26 mouse cellular contexts compared by ENCODE assay signal in genomic region chr15:59908300-59908699, GRCm38 (mm10).
A peak's percentile ranks its signal among the peaks of the same experiment; 100 is the strongest.
DNase-seq lines count a peak whose midpoint lies in the region; ATAC-seq and TF ChIP-seq lines count a peak whose summit lies in the region.
"Had no signal": no experiment of that assay in that cellular context is flagged by ENCODE, and none has a peak within 500 bp of the region (broad histone marks: within the 10 kb centered on the region; RNA-seq: fewer than 3 reads in every experiment).

No protein-coding gene starts in this region.

- H3ac ChIP-seq in C2C12 (ENCODE audit: control insufficient read depth, insufficient read length, low read depth), result no peak overlapping the region

- H3K4me1 ChIP-seq in midbrain, embryonic 15.5 days, result no peaks in the 10 kb centered on the region
- no peaks in the 10 kb centered on the region for H3K4me1 ChIP-seq in midbrain, embryonic 11.5 days (ENCODE audit: control insufficient read depth, insufficient read depth, low read length)
- peaks cover 26% of the 10 kb centered on the region for H3K4me1 ChIP-seq in limb, embryonic 10.5 days
- H3K4me1 ChIP-seq: forebrain, embryonic 15.5 days; heart, embryonic 10.5 days had no signal

- TF ChIP-seq CTCF in C2C12 (IDR thresholded peaks at IDR 0.05; ENCODE audit: control insufficient read depth, insufficient read depth, insufficient read length), result no peak

- H3K36me3 ChIP-seq in midbrain, embryonic 15.5 days (replicated peaks), result no peaks in the 10 kb centered on the region
- H3K36me3 ChIP-seq in midbrain, embryonic 11.5 days (ENCODE audit: control insufficient read depth, insufficient read depth, low read length), result no peaks in the 10 kb centered on the region
- no peaks in the 10 kb centered on the region for H3K36me3 ChIP-seq in C2C12 (ENCODE audit: control insufficient read depth, insufficient read depth)
- H3K36me3 ChIP-seq in limb, embryonic 10.5 days, result no peaks in the 10 kb centered on the region
- H3K36me3 ChIP-seq: forebrain, embryonic 15.5 days; heart, embryonic 10.5 days; heart, embryonic 13.5 days had no signal

- 79% methylated on average over 2 of the region's 2 CpGs for WGBS in midbrain, embryonic 15.5 days
- WGBS in midbrain, embryonic 11.5 days, result 78% methylated on average over 2 of the region's 2 CpGs
- 61% methylated on average over 2 of the region's 2 CpGs for WGBS in limb, embryonic 10.5 days

- H3K27me3 ChIP-seq in midbrain, embryonic 15.5 days (replicated peaks), result no peaks in the 10 kb centered on the region
- H3K27me3 ChIP-seq in midbrain, embryonic 11.5 days (ENCODE audit: control insufficient read depth, insufficient read depth, low read length), result no peaks in the 10 kb centered on the region
- no peaks in the 10 kb centered on the region for H3K27me3 ChIP-seq in C2C12 (ENCODE audit: control insufficient read depth, insufficient read depth, insufficient read length)
- no peaks in the 10 kb centered on the region for H3K27me3 ChIP-seq in limb, embryonic 10.5 days (ENCODE audit: low read depth, poor library complexity, severe bottlenecking)
- H3K27me3 ChIP-seq: forebrain, embryonic 15.5 days; heart, embryonic 13.5 days; Patski had no signal

- H3K9ac ChIP-seq in midbrain, embryonic 15.5 days, result no peak overlapping the region
- no peak overlapping the region for H3K9ac ChIP-seq in midbrain, embryonic 11.5 days (ENCODE audit: low read length)
- H3K9ac ChIP-seq: forebrain, embryonic 15.5 days; heart, embryonic 13.5 days; hindbrain, embryonic 14.5 days had no signal

- no peaks in the 10 kb centered on the region for H3K9me3 ChIP-seq in midbrain, embryonic 15.5 days
- no peaks in the 10 kb centered on the region for H3K9me3 ChIP-seq in midbrain, embryonic 11.5 days (ENCODE audit: control insufficient read depth, low read length)
- no peaks in the 10 kb centered on the region for H3K9me3 ChIP-seq in limb, embryonic 10.5 days (replicated peaks)
- H3K9me3 ChIP-seq: forebrain, embryonic 15.5 days; heart, embryonic 10.5 days; heart, embryonic 13.5 days had no signal

- no peak overlapping the region for H3K4me3 ChIP-seq in midbrain, embryonic 15.5 days
- no peak overlapping the region for H3K4me3 ChIP-seq in midbrain, embryonic 11.5 days (ENCODE audit: low read depth, low read length)
- no peak overlapping the region for H3K4me3 ChIP-seq in C2C12 (ENCODE audit: insufficient read depth, poor library complexity, severe bottlenecking)
- no peak overlapping the region for H3K4me3 ChIP-seq in limb, embryonic 10.5 days
- H3K4me3 ChIP-seq: forebrain, embryonic 15.5 days; heart, adult 2 months; heart, embryonic 10.5 days; heart, embryonic 13.5 days had no signal

- H3K27ac ChIP-seq in midbrain, embryonic 15.5 days, result no peak overlapping the region
- H3K27ac ChIP-seq in midbrain, embryonic 11.5 days (ENCODE audit: low read depth, low read length), result no peak overlapping the region
- H3K27ac ChIP-seq in limb, embryonic 10.5 days, result peak overlapping the region; percentile 42; the same call in 1 of the 2 replicates
- H3K27ac ChIP-seq: forebrain, embryonic 15.5 days; heart, adult 2 months; heart, embryonic 10.5 days; heart, embryonic 13.5 days; hindbrain, embryonic 14.5 days; hindbrain, postnatal 0 days had no signal

- H3K79me2 ChIP-seq in C2C12 (ENCODE audit: control insufficient read depth, insufficient read depth), result no peaks in the 10 kb centered on the region

- H3K4me2 ChIP-seq in midbrain, embryonic 15.5 days, result no peak overlapping the region
- H3K4me2 ChIP-seq in midbrain, embryonic 11.5 days, result no peak overlapping the region
- H3K4me2 ChIP-seq: forebrain, embryonic 15.5 days; heart, embryonic 13.5 days; hindbrain, embryonic 14.5 days had no signal

- no peaks in the 10 kb centered on the region for H3K79me3 ChIP-seq in C2C12 (ENCODE audit: low read depth)

- ATAC-seq in midbrain, embryonic 15.5 days (replicated peaks), result peak; percentile 48; the same call in 1 of the 2 replicates
- no peak for ATAC-seq in midbrain, embryonic 11.5 days (ENCODE audit: low FRiP score)
- ATAC-seq: forebrain, embryonic 15.5 days; hindbrain, postnatal 0 days; inflammation-experienced regulatory T-cells, adult 6 months; Patski had no signal

- peak; percentile 61 for DNase-seq in heart, adult 11 months
- DNase-seq in heart, adult 18-20 months, result no peak
- no peak for DNase-seq in midbrain, embryonic 11.5 days (ENCODE audit: low spot score, missing footprints)
- no peak for DNase-seq in limb, embryonic 10.5 days (ENCODE audit: low spot score)
- no peak for DNase-seq in cerebellum, postnatal 10 days
- DNase-seq in layer of hippocampus, adult 8-10 months (ENCODE audit: low spot score in 2 of 2), result no peak
- DNase-seq: adrenal gland, adult 2 months; adrenal gland, postnatal 14 days; cerebellum, adult 11-12 months; cerebellum, adult 8-10 months; cerebellum, postnatal 14 days; gastrocnemius, postnatal 10 days; gastrocnemius, postnatal 36 days; heart, adult 2 months; heart, postnatal 14 days; heart, postnatal 4 days; kidney, adult 11 months had no signal

TF ChIP-seq in C2C12, 6 proteins besides CTCF, POLR2A, EP300 and RAD21:
- no peak for TF ChIP-seq FOSL1 (IDR thresholded peaks at IDR 0.05; ENCODE audit: insufficient read depth, low read length, poor library complexity, severe bottlenecking)
- no peak for TF ChIP-seq CEBPB (IDR thresholded peaks at IDR 0.05; ENCODE audit: low read depth)
- no peak for TF ChIP-seq USF1 (IDR thresholded peaks at IDR 0.05; ENCODE audit: low read depth)
- TF ChIP-seq MAX (IDR thresholded peaks at IDR 0.05), result no peak
- TF ChIP-seq MYOG (IDR thresholded peaks at IDR 0.05; ENCODE audit: control insufficient read depth, extremely low read depth, insufficient read length), result no peak
- TF ChIP-seq MYOD1 (IDR thresholded peaks at IDR 0.05; ENCODE audit: control insufficient read depth, insufficient read length, low read depth), result peak; percentile 65
